13 mouse cellular contexts compared by ENCODE assay signal in the genomic region with DNA sequence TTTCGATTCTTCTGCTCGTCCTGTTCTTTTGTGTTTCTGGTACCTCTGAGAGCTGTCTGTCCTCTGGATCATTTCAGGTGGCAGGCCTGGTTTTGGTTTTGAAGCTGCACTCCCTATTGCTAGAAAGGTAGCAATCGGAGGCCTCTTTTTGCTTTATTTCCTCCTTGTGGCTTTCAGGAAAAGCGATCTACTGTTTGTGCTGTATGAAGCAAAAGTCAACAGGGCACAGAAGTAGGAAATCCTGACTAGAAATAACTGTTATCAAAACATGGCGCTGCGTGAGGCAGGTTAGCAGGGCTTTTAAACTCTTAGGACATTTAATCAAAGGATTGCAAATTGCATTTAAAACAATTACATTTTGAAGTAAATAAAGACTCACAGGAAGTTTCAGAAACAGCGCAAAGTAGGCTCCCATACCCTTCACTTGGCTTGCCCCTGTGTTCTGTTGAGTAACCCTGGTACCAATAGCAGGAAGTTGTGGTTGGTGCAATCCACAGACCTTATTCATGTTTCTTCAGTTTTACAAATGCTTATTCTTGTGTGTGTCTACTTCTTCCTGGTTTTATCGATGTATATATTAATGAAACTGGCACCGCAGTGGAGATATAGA. TPM values are rescaled to one million over a fixed set of nuclear protein-coding genes. Genes with fewer than 3 reads are reported as not detected.
A peak's percentile ranks its signal among the peaks of the same experiment; 100 is the strongest.
DNase-seq lines count a peak whose midpoint lies in the region; ATAC-seq and TF ChIP-seq lines count a peak whose summit lies in the region.
"Had no signal": no experiment of that assay in that cellular context is flagged by ENCODE, and none has a peak within 500 bp of the region (broad histone marks: within the 10 kb centered on the region; RNA-seq: fewer than 3 reads in every experiment).

No protein-coding gene starts in this region.

- TF ChIP-seq CTCF in spleen, adult 2 months (IDR thresholded peaks at IDR 0.05; ENCODE audit: extremely low read depth, insufficient read depth, insufficient read length, insufficient replicate concordance), result no peak
- TF ChIP-seq CTCF in bone marrow macrophage, adult 2 months (IDR thresholded peaks at IDR 0.05; ENCODE audit: low read depth, low read length), result no peak

- peak overlapping the region; percentile 41 for H3K4me3 ChIP-seq in spleen, adult 2 months (ENCODE audit: extremely low read depth, insufficient read depth, insufficient read length)
- H3K4me3 ChIP-seq in bone marrow macrophage, adult 2 months (ENCODE audit: insufficient read depth, low read length), result peak overlapping the region; percentile 74
- H3K4me3 ChIP-seq: forebrain, embryonic 13.5 days; heart, adult 2 months; midbrain, embryonic 15.5 days had no signal

- ATAC-seq in megakaryocyte, adult 5-6 weeks (ENCODE audit: poor library complexity, severe bottlenecking), result peak; percentile 86
- ATAC-seq: forebrain, embryonic 13.5 days; hindbrain, embryonic 16.5 days; midbrain, embryonic 15.5 days had no signal

- WGBS in spleen, adult 2 months, result 12% methylated on average over 9 of the region's 9 CpGs

- no peaks in the 10 kb centered on the region for H3K36me3 ChIP-seq in spleen, adult 2 months (ENCODE audit: control insufficient read depth, insufficient read depth, low read length)
- H3K36me3 ChIP-seq: midbrain, embryonic 15.5 days had no signal

- no peak for TF ChIP-seq POLR2A in spleen, adult 2 months (IDR thresholded peaks at IDR 0.05; ENCODE audit: low read depth, low read length)
- no peak for TF ChIP-seq POLR2A in bone marrow macrophage, adult 2 months (IDR thresholded peaks at IDR 0.05; ENCODE audit: borderline replicate concordance, low read depth, low read length)

- peaks cover 6% of the 10 kb centered on the region; the same call in 1 of the 2 replicates for H3K4me1 ChIP-seq in spleen, adult 2 months (ENCODE audit: control insufficient read depth, insufficient read depth, insufficient read length)
- peaks cover 29% of the 10 kb centered on the region for H3K4me1 ChIP-seq in bone marrow macrophage, adult 2 months (ENCODE audit: control insufficient read depth, insufficient read depth, low read length)
- H3K4me1 ChIP-seq: midbrain, embryonic 15.5 days had no signal

- no peaks in the 10 kb centered on the region for H3K27me3 ChIP-seq in spleen, adult 2 months (ENCODE audit: control insufficient read depth, insufficient read depth, low read length)
- H3K27me3 ChIP-seq: forebrain, embryonic 13.5 days; midbrain, embryonic 15.5 days had no signal

- DNase-seq in spleen, adult 2 months (ENCODE audit: low read depth in 1 of 2, low spot score in 2 of 2), result peak; percentile 27 to 34
- DNase-seq in spleen, adult 18-20 months, result no peak
- peak; percentile 15 to 22 for DNase-seq in thymus, postnatal 36 days
- DNase-seq in adrenal gland, postnatal 14 days, result no peak
- no peak for DNase-seq in cerebellum, adult 8-10 months
- no peak for DNase-seq in right cerebral cortex, postnatal 10 days (ENCODE audit: low spot score in 2 of 2)
- DNase-seq: kidney, postnatal 4 days had no signal

- H3K27ac ChIP-seq in spleen, adult 2 months (ENCODE audit: insufficient read depth, low read length), result peak overlapping the region; percentile 69
- peak overlapping the region; percentile 83 for H3K27ac ChIP-seq in bone marrow macrophage, adult 2 months (ENCODE audit: insufficient read depth, low read depth, low read length)
- H3K27ac ChIP-seq: forebrain, embryonic 13.5 days; heart, adult 2 months; midbrain, embryonic 15.5 days had no signal

RNA-seq across cellular contexts. Expression of gene Gbe1, which starts 12.7 kb away (rescaled TPM):
- 4.4 and 5.1 TPM in 2 replicates for polyA plus RNA-seq in spleen, adult 2 months (2012; rRNA removed)
- polyA plus RNA-seq in bone marrow macrophage, adult 2 months (2012; ENCODE audit: insufficient read depth, insufficient read length, missing spikeins), result 12.5 and 15.9 TPM in 2 replicates
- 31.3 and 41.1 TPM in 2 replicates for total RNA-seq in megakaryocyte, adult 5-6 weeks (2015)
- total RNA-seq in megakaryocyte, adult 5-6 weeks (2017), result 28.4 and 32.0 TPM in 2 replicates
- total RNA-seq in adrenal gland, postnatal 14 days (2021), result 57.7 and 65.3 TPM in 2 replicates

Comparison
In these comparisons a context has a peak if more than half of its experiments do, and no peak if none do; other contexts are left out.
1. DNase-seq: peak in spleen, adult 2 months (2 of 2) and thymus, postnatal 36 days (2 of 2); none in spleen, adult 18-20 months (0 of 2), adrenal gland, postnatal 14 days (single experiment), cerebellum, adult 8-10 months (single experiment) and right cerebral cortex, postnatal 10 days (0 of 2).